14 mouse cellular contexts compared by ENCODE assay signal in the genomic region with DNA sequence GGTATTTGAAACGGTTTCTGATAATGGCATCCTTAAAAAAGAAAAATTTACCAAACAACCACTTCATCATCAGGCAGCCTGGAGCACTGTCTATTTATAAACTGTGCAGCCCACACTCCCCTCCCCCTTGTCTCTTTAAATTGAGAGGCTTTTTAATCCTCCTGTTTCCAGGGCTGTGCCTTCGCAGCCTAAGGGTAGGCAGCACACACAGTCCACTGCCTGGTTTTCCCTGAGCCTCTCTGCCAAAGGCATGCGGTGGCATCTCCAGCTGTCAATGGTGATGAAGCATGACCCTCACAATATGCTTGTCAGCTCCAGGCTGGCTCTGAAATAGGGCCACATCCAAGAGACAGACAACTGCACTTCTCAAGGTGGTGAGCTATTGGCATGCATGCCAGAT. TPM values are rescaled to one million over a fixed set of nuclear protein-coding genes. Genes with fewer than 3 reads are reported as not detected.
DNase-seq lines count a peak whose midpoint lies in the region; ATAC-seq lines count a peak whose summit lies in the region.
"Had no signal": no experiment of that assay in that cellular context is flagged by ENCODE, and none has a peak within 500 bp of the region (broad histone marks: within the 10 kb centered on the region; RNA-seq: fewer than 3 reads in every experiment).

A gene (minus strand): TSS at position 39 of the 400 bp plus-strand sequence.

- H3K4me2 ChIP-seq in hindbrain, embryonic 13.5 days, result no peak within 1 kb of the TSS
- no peak within 1 kb of the TSS for H3K4me2 ChIP-seq in hindbrain, embryonic 15.5 days
- no peak within 1 kb of the TSS for H3K4me2 ChIP-seq in liver, embryonic 11.5 days

- peak; percentile 82 for ATAC-seq in hindbrain, embryonic 13.5 days (ENCODE audit: low FRiP score)
- ATAC-seq in hindbrain, embryonic 15.5 days (ENCODE audit: low FRiP score, low read depth), result peak; percentile 89
- ATAC-seq in liver, embryonic 11.5 days (replicated peaks; ENCODE audit: low FRiP score), result no peak

- H3K36me3 ChIP-seq in hindbrain, embryonic 13.5 days, result no peaks in the 10 kb centered on the region
- H3K36me3 ChIP-seq in hindbrain, embryonic 10.5 days, result no peaks in the 10 kb centered on the region
- H3K36me3 ChIP-seq in hindbrain, embryonic 15.5 days, result no peaks in the 10 kb centered on the region
- H3K36me3 ChIP-seq in liver, embryonic 11.5 days (ENCODE audit: control insufficient read depth, insufficient read depth, low read length), result no peaks in the 10 kb centered on the region

- no peak within 1 kb of the TSS for H3K9ac ChIP-seq in hindbrain, embryonic 13.5 days
- no peak within 1 kb of the TSS for H3K9ac ChIP-seq in hindbrain, embryonic 15.5 days
- H3K9ac ChIP-seq in liver, embryonic 11.5 days (ENCODE audit: low read depth, low read length), result no peak within 1 kb of the TSS

- 59% methylated on average over 3 of the region's 3 CpGs for WGBS in hindbrain, embryonic 13.5 days
- 57% methylated on average over 3 of the region's 3 CpGs for WGBS in hindbrain, embryonic 10.5 days
- 59% methylated on average over 3 of the region's 3 CpGs for WGBS in hindbrain, embryonic 15.5 days
- 52% methylated on average over 3 of the region's 3 CpGs for WGBS in liver, embryonic 11.5 days

- no peak within 1 kb of the TSS for H3K27ac ChIP-seq in hindbrain, embryonic 13.5 days
- H3K27ac ChIP-seq in hindbrain, embryonic 10.5 days, result no peak within 1 kb of the TSS
- no peak within 1 kb of the TSS for H3K27ac ChIP-seq in hindbrain, embryonic 15.5 days (replicated peaks)
- H3K27ac ChIP-seq in liver, embryonic 11.5 days (ENCODE audit: low read depth, low read length), result no peak within 1 kb of the TSS
- H3K27ac ChIP-seq: heart, adult 2 months had no signal

- H3K4me1 ChIP-seq in hindbrain, embryonic 13.5 days (replicated peaks), result no peaks in the 10 kb centered on the region
- H3K4me1 ChIP-seq in hindbrain, embryonic 10.5 days (replicated peaks), result no peaks in the 10 kb centered on the region
- no peaks in the 10 kb centered on the region for H3K4me1 ChIP-seq in hindbrain, embryonic 15.5 days (replicated peaks)
- no peaks in the 10 kb centered on the region for H3K4me1 ChIP-seq in liver, embryonic 11.5 days (replicated peaks; ENCODE audit: control insufficient read depth, insufficient read depth, low read length)

- no peaks in the 10 kb centered on the region for H3K9me3 ChIP-seq in hindbrain, embryonic 13.5 days
- H3K9me3 ChIP-seq in hindbrain, embryonic 10.5 days, result no peaks in the 10 kb centered on the region
- H3K9me3 ChIP-seq in hindbrain, embryonic 15.5 days, result no peaks in the 10 kb centered on the region
- no peaks in the 10 kb centered on the region for H3K9me3 ChIP-seq in liver, embryonic 11.5 days (ENCODE audit: control insufficient read depth, low read length)

- H3K4me3 ChIP-seq in hindbrain, embryonic 13.5 days, result no peak within 1 kb of the TSS
- no peak within 1 kb of the TSS for H3K4me3 ChIP-seq in hindbrain, embryonic 10.5 days
- no peak within 1 kb of the TSS for H3K4me3 ChIP-seq in hindbrain, embryonic 15.5 days
- H3K4me3 ChIP-seq in liver, embryonic 11.5 days (ENCODE audit: low read depth, low read length), result no peak within 1 kb of the TSS
- H3K4me3 ChIP-seq: heart, adult 2 months had no signal

- DNase-seq in hindbrain, embryonic 10.5 days (ENCODE audit: low spot score), result no peak
- peak; percentile 28 for DNase-seq in layer of hippocampus, adult 9-11 months
- peak; percentile 36 for DNase-seq in retina, adult 2 months (ENCODE audit: low read depth, low spot score)
- DNase-seq in yolk sac, embryonic 10.5 days (ENCODE audit: low spot score), result no peak
- DNase-seq in liver, embryonic 11.5 days (ENCODE audit: low spot score), result no peak
- DNase-seq: adrenal gland, postnatal 36 days; heart, adult 2 months; heart, postnatal 4 days; kidney, adult 9 months; lung, postnatal 10 days had no signal

- no peaks in the 10 kb centered on the region for H3K27me3 ChIP-seq in hindbrain, embryonic 13.5 days
- H3K27me3 ChIP-seq in hindbrain, embryonic 10.5 days (ENCODE audit: insufficient read depth, poor library complexity, severe bottlenecking), result no peaks in the 10 kb centered on the region
- no peaks in the 10 kb centered on the region for H3K27me3 ChIP-seq in hindbrain, embryonic 15.5 days
- no peaks in the 10 kb centered on the region for H3K27me3 ChIP-seq in liver, embryonic 11.5 days (replicated peaks; ENCODE audit: control insufficient read depth, insufficient read depth, low read length)

RNA-seq across cellular contexts. Expression of the gene that starts here (rescaled TPM):
- polyA plus RNA-seq in hindbrain, embryonic 13.5 days (2015; fragmentation: Nextera tagmentation; extraction: Ambion mirVana), result 0.44 TPM in 1 of 2 replicates, not detected in the other
- polyA plus RNA-seq in hindbrain, embryonic 10.5 days (2016; fragmentation: Nextera tagmentation; extraction: Ambion mirVana), result not detected in 2 replicates
- 0.34 TPM in 1 of 2 replicates, not detected in the other for polyA plus RNA-seq in hindbrain, embryonic 15.5 days (2015; fragmentation: Nextera tagmentation; extraction: Ambion mirVana)
- polyA plus RNA-seq in liver, embryonic 11.5 days (2014; fragmentation: Nextera tagmentation; extraction: Ambion mirVana), result not detected in 2 replicates
- polyA plus RNA-seq: heart, adult 2 months; liver, adult 2 months; stomach, embryonic 16.5 days had no signal

Comparison
In these comparisons a context has a peak if more than half of its experiments do, and no peak if none do; other contexts are left out.
1. Peak in ATAC-seq in hindbrain, embryonic 13.5 days; RNA of the gene not detected or under 1 TPM.
2. Peak in ATAC-seq in hindbrain, embryonic 15.5 days; RNA of the gene not detected or under 1 TPM.
3. DNase-seq: peak in layer of hippocampus, adult 9-11 months (single experiment) and retina, adult 2 months (single experiment); none in hindbrain, embryonic 10.5 days (single experiment), yolk sac, embryonic 10.5 days (single experiment) and liver, embryonic 11.5 days (single experiment).